Mouse (Mus musculus) forebrain, embryonic 15.5 days (tissue): Measurements from ENCODE around the gene Nek9. TPM values are rescaled to one million over a fixed set of nuclear protein-coding genes. Genes with fewer than 3 reads are reported as not detected.

Experiments
- ATAC-seq: fragments of 200-750 bp; cut with Nextera tagmentation; replicated peaks from 2 replicates; pipeline ENCODE4 v1.8.0; 2017; ENCODE audit warnings: mild to moderate bottlenecking, moderate TSS enrichment, moderate library complexity
- H3K27ac ChIP-seq: fragments of 300-500 bp; sonication (generic); replicated peaks from 2 replicates; pipeline ENCODE4 v1.5.1; 2015; ENCODE audit warnings: mild to moderate bottlenecking, inconsistent platforms
- H3K27me3 ChIP-seq: fragments of 300-500 bp; sonication (generic); 2 replicates; pipeline ENCODE4 v1.6.1; 2015; ENCODE audit warnings: inconsistent platforms
- H3K36me3 ChIP-seq: fragments of 300-500 bp; sonication (generic); 2 replicates; pipeline ENCODE4 v1.6.1; 2015; ENCODE audit warnings: mild to moderate bottlenecking, inconsistent platforms
- H3K4me1 ChIP-seq: fragments of 300-500 bp; sonication (generic); 2 replicates; pipeline ENCODE4 v1.6.1; 2015; ENCODE audit warnings: inconsistent platforms
- H3K4me2 ChIP-seq: fragments of 300-500 bp; sonication (generic); replicated peaks from 2 replicates; pipeline ENCODE4 v1.6.1; 2015; ENCODE audit warnings: mild to moderate bottlenecking, inconsistent platforms
- H3K4me3 ChIP-seq: fragments of 300-500 bp; sonication (generic); 2 replicates; pipeline ENCODE4 v1.5.1; 2015; ENCODE audit warnings: mild to moderate bottlenecking, inconsistent platforms
- H3K9ac ChIP-seq: fragments of 300-500 bp; sonication (generic); replicated peaks from 2 replicates; pipeline ENCODE4 v1.6.1; 2015; ENCODE audit warnings: mild to moderate bottlenecking, inconsistent platforms
- H3K9me3 ChIP-seq: fragments of 300-500 bp; sonication (generic); 2 replicates; pipeline ENCODE4 v1.6.1; 2016; ENCODE audit warnings: inconsistent platforms
- WGBS: fragments of 180-500 bp; shearing (Covaris S2); methylation state at CpG from one replicate; pipeline ENCODE4 v1.1.7; 2015; ENCODE audit warnings: mixed read lengths; 5-methylcytosine and 5-hydroxymethylcytosine counted together
- polyA plus RNA-seq: library from polyadenylated mRNA; unstranded; fragments of >200 nt; fragmentation: Nextera tagmentation; extraction: Ambion mirVana; gene quantifications from 2 replicates; pipeline ENCODE4 v1.2.1, GENCODE M21; 2015

Nek9 gene
- 13.7 and 14.6 TPM in 2 replicates for polyA plus RNA-seq

DNA sequence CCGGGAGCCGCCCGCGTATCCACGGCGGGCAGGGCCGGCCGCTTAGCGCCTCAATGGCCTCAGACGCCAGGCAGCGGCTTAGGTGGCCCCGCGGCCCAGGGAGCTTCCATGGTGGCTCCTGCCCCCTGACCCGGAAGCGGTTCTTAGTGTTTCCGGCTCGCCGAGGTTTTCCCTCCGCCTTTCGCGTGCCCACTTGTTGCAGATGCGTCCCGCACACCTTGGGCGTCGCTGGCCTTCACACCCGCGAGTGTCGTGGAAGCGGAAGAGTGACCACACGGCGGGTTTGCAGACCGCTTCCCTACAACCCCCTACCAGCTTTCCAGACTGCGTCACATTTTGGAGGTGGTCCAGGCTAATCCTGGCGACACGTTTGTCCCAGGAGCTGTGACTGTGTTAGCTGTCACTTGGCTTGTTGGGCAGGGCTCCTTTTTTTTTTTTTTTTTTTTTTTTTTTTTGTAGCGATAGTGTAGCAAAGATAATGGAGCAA lies at the start of gene Nek9:
TSS of gene Nek9 (minus strand) at position 120 of the 487 bp plus-strand sequence.
- peaks cover 15% of the 10 kb centered on the region for H3K36me3 ChIP-seq
- peak within 1 kb of the TSS; percentile 63 for H3K4me2 ChIP-seq
- ATAC-seq = peak; percentile 84
- peaks cover 23% of the 10 kb centered on the region for H3K4me1 ChIP-seq
- H3K4me3 ChIP-seq = peak within 1 kb of the TSS; percentile 92
- H3K9ac ChIP-seq = peak within 1 kb of the TSS; percentile 93
- under 1% methylated on average over 36 of the region's 36 CpGs for WGBS
- H3K27me3 ChIP-seq = no peaks in the 10 kb centered on the region
- H3K27ac ChIP-seq = peak within 1 kb of the TSS; percentile 86
- H3K9me3 ChIP-seq = no peaks in the 10 kb centered on the region

DNA sequence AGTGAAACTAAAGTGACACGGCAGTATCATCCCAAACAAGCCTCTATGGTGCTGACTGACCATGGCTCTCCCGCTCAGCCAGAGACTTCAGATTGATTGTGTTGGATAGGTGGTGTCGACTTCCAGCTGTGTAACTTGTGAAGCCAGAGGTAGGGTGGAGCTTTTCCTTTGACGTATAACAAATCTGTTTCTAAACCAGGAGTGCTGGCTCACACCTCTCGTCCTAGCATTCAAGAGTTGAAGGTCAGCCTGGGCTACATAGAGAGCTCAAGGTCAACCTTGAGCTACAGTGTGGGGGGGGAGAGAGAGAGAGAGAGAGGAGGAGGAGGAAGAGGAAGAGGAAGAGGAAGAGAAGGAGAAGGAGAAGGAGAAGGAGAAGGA lies 46.8 kb upstream of the Nek9 start:
- H3K36me3 ChIP-seq = no peaks in the 10 kb centered on the region
- no peaks in the 10 kb centered on the region for H3K9me3 ChIP-seq
- WGBS = 71% methylated on average over 5 of the region's 5 CpGs
- H3K4me3 ChIP-seq = no peak overlapping the region
- H3K9ac ChIP-seq = no peak overlapping the region
- no peaks in the 10 kb centered on the region for H3K27me3 ChIP-seq
- H3K4me1 ChIP-seq = no peaks in the 10 kb centered on the region
- no peak overlapping the region for H3K27ac ChIP-seq
- H3K4me2 ChIP-seq = no peak overlapping the region
- ATAC-seq = no peak

DNA sequence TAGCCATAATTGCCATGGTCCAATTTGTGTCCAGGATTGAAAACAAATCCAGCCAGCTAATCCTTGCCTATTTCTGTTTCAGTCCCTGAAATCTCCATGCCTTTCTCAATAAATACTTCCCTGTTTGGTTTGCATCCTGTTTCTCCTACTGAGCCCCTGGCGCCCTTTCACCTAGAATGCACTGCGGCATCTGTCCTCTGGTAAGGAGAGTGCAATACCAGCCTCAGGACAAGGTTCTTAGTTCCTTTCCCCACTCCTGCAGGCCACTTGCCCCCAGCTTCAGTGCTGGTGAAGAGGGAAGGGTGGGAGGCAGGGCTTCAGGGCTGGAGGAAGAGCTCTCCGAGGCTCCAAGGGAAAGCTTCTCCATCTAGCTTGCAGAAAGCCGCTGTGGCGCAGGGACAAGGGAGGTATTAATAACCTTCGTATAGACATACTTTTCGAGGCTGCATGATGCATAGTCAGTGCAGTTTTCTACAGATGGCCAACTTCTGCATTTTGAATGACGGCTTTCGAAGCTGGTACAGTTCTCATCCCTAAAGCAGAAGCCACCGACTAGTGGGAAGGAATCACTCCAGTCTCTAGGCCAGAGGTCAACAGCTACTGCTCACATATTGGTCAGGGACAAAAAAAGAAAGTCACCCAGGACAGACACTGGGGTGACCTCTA lies 46.3 kb upstream of the Nek9 start:
- H3K36me3 ChIP-seq = no peaks in the 10 kb centered on the region
- H3K4me3 ChIP-seq = no peak overlapping the region
- H3K9me3 ChIP-seq = no peaks in the 10 kb centered on the region
- no peaks in the 10 kb centered on the region for H3K4me1 ChIP-seq
- no peaks in the 10 kb centered on the region for H3K27me3 ChIP-seq
- no peak overlapping the region for H3K9ac ChIP-seq
- no peak overlapping the region for H3K4me2 ChIP-seq
- H3K27ac ChIP-seq = no peak overlapping the region
- ATAC-seq = no peak
- 85% methylated on average over 10 of the region's 10 CpGs for WGBS

DNA sequence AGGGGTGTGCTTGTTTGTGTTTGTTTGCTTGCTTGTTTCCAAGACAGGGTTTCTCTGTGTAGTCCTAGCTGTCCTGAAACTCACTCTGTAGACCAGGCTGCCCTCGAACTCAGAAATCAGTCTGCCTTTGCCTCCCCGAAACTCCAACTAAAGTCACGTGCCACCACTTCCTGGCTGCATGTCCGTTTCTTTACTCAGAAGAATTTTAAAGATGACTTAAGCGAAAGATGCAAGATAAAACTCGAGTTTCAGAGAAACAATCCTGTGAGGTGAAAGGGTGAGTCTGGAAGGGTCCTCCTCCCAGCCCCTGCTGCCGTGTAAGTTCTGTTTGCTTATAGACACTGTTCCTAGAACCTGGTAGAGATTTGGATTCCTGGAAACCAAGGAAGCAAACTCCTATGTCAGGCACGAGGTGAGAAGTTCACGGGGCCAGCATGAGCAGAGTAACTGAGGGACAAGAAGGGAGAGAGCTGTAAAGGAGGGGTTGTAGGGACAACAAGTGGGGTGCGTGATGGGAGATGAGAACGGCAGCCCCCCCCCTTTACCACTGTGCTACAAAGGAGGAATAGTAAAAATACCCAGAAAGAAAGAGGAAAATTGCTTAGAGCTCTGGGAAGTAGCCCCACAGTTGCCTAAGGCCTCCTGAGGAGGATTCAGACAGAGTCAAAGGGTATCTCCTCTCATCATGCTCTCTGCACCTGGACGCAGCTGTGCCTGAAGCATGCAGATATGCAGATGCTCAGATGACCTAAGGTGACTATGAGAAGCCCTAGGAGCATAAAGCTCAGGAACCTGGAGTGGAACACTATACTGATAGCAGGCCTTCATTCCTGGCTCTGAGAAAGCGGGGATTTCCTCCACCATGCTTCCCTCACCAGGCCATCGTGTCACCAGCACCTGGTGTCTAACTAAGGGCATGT lies 43.9 kb upstream of the Nek9 start:
- Histone ChIP-seq H3K27me3 (no peaks in the 10 kb centered on the region), H3K9me3 (no peaks in the 10 kb centered on the region), H3K9ac (no peak overlapping the region), H3K4me2 (no peak overlapping the region), H3K4me1 (no peaks in the 10 kb centered on the region), H3K4me3 (no peak overlapping the region), H3K27ac (no peak overlapping the region), H3K36me3 (no peaks in the 10 kb centered on the region)
- ATAC-seq = no peak
- 84% methylated on average over 14 of the region's 14 CpGs for WGBS

DNA sequence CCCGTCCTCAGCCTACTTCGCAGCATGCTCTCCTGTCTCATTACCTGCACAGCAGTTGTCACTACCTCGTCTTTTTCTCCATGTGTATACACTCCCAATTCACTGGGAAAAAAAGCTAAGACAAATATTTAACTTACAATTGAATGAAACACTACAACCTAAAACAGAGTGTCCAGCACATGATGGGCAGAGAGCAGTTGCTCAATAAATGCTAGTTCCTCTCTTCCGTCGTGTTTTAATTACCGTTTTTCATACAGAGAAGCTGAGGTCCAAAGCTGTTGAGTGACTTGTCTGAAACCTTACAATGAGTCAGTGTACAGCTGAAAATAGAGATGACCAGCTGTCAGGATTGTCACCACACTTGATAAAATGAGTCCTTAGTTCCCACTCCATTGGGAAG lies 42.4 kb upstream of the Nek9 start:
- H3K4me3 ChIP-seq = no peak overlapping the region
- 92% methylated on average over 6 of the region's 6 CpGs for WGBS
- H3K4me2 ChIP-seq = no peak overlapping the region
- no peak for ATAC-seq
- no peak overlapping the region for H3K27ac ChIP-seq
- no peaks in the 10 kb centered on the region for H3K27me3 ChIP-seq
- no peaks in the 10 kb centered on the region for H3K4me1 ChIP-seq
- H3K9ac ChIP-seq = no peak overlapping the region
- no peaks in the 10 kb centered on the region for H3K9me3 ChIP-seq
- H3K36me3 ChIP-seq = no peaks in the 10 kb centered on the region

DNA sequence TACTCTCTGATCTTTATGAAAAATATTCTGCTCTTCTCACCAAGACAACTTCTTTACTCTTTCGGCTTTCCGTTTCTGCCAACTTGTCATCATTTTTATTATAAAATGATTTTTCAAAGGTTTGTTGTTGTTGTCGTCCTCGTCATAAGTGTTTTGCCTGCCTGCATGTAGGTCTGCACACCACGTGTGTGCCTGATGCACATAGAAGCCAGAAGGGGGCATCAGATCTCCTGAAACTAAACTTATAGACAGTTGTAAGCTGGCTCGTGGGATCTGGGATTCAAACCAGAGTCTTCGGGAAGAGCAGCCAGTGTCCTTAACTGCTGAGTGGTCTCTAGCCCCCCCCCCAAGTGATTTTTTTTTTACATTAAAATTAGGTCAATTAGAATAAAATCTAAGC lies 41.8 kb upstream of the Nek9 start:
- H3K27me3 ChIP-seq = no peaks in the 10 kb centered on the region
- no peak overlapping the region for H3K27ac ChIP-seq
- no peaks in the 10 kb centered on the region for H3K4me1 ChIP-seq
- 77% methylated on average over 7 of the region's 7 CpGs for WGBS
- no peak overlapping the region for H3K9ac ChIP-seq
- H3K9me3 ChIP-seq = no peaks in the 10 kb centered on the region
- H3K36me3 ChIP-seq = no peaks in the 10 kb centered on the region
- no peak for ATAC-seq
- H3K4me2 ChIP-seq = no peak overlapping the region
- no peak overlapping the region for H3K4me3 ChIP-seq

DNA sequence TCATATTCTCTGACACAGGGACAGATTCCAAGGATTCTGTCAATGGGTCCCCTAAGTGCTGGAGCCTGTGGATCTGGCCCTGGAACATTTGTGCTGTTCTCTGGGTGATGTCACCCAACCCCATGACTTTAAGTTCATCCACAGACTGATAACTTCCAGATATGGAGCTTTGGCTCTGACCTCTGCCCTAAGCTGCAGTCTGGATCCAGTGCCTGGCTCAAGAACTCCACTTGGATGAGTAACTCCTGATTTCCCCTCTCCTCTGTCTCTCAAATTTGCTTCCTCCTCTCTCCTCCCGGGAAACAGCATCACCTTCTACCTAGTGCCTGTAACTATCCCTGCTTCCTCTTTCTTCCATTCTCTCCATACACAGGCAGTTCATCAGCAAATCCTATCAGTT lies 41.1 kb upstream of the Nek9 start:
- Histone ChIP-seq H3K4me3 (no peak overlapping the region), H3K9me3 (no peaks in the 10 kb centered on the region), H3K4me1 (no peaks in the 10 kb centered on the region), H3K27me3 (no peaks in the 10 kb centered on the region), H3K4me2 (no peak overlapping the region), H3K27ac (no peak overlapping the region), H3K36me3 (no peaks in the 10 kb centered on the region), H3K9ac (no peak overlapping the region)
- WGBS = 70% methylated on average over 1 of the region's 1 CpGs
- no peak for ATAC-seq

DNA sequence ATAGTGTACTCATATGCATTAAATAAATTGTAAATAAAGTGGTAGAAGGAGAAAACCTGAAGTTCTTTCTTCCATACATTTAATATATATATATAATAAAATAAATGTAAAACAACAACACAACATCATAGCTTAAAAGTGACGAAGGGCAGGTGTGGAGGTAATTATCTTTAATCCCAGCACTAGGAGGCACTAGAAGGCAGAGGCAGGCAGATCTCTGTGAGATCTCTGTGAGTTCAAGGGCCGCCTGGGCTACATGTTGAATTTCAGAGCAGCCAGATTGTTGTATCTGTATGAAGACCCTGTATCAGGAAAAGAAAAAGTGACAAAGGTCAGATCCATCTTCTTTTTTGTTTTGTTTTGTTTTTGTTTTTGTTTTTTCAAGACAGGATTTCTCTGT lies 39.1 kb upstream of the Nek9 start:
- no peak overlapping the region for H3K4me2 ChIP-seq
- peaks cover 10% of the 10 kb centered on the region for H3K4me1 ChIP-seq
- no peak overlapping the region for H3K4me3 ChIP-seq
- H3K27me3 ChIP-seq = no peaks in the 10 kb centered on the region
- H3K9ac ChIP-seq = no peak overlapping the region
- WGBS = 94% methylated on average over 2 of the region's 2 CpGs
- no peaks in the 10 kb centered on the region for H3K9me3 ChIP-seq
- no peaks in the 10 kb centered on the region for H3K36me3 ChIP-seq
- ATAC-seq = no peak
- H3K27ac ChIP-seq = no peak overlapping the region

DNA sequence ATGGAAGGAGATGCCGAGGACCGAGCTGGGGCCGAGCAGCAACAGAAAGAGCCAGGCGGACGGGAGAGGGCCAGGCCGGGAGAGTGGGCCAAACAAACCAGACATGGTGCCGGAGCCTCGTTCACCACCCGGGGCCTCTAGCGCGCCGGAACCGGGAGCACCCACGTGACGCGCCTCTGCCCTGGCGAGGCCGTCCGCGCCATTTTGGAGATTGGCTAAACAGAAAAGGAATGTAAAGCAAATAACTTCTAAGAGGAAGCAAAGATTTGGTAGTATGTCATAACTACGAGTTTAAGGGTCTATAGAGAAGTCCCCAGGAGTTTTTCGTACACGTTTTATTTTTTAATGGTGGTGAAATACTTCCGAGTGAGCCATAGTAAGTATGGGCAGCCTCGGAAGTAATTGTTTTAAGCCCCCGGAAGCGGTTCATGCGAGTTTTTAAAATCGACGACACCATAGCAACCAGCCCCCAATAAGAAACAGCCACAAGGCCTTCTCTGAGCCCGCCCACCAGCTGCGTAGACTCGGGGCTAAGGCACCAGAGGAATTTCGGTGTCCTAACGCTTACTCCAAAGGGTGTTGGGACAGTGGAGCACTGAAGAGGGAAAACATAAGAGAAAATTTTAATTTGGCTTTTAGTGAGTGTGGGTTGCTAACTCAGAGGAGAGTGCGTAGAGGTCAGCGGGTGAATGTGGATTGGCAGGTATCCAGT lies 35.6 kb upstream of the Nek9 start, which contains the start of gene Tmed10:
TSS of gene Tmed10 (minus strand) at position 287 of the 712 bp plus-strand sequence.
- H3K36me3 ChIP-seq = no peaks in the 10 kb centered on the region
- ATAC-seq = peak; percentile 96
- H3K9ac ChIP-seq = peak within 1 kb of the TSS; percentile 87
- H3K4me2 ChIP-seq = peak within 1 kb of the TSS; percentile 80
- H3K9me3 ChIP-seq = no peaks in the 10 kb centered on the region
- WGBS = under 1% methylated on average over 37 of the region's 37 CpGs
- peaks cover 28% of the 10 kb centered on the region for H3K4me1 ChIP-seq
- no peaks in the 10 kb centered on the region for H3K27me3 ChIP-seq
- H3K4me3 ChIP-seq = peak within 1 kb of the TSS; percentile 90
- H3K27ac ChIP-seq = peak within 1 kb of the TSS; percentile 85

DNA sequence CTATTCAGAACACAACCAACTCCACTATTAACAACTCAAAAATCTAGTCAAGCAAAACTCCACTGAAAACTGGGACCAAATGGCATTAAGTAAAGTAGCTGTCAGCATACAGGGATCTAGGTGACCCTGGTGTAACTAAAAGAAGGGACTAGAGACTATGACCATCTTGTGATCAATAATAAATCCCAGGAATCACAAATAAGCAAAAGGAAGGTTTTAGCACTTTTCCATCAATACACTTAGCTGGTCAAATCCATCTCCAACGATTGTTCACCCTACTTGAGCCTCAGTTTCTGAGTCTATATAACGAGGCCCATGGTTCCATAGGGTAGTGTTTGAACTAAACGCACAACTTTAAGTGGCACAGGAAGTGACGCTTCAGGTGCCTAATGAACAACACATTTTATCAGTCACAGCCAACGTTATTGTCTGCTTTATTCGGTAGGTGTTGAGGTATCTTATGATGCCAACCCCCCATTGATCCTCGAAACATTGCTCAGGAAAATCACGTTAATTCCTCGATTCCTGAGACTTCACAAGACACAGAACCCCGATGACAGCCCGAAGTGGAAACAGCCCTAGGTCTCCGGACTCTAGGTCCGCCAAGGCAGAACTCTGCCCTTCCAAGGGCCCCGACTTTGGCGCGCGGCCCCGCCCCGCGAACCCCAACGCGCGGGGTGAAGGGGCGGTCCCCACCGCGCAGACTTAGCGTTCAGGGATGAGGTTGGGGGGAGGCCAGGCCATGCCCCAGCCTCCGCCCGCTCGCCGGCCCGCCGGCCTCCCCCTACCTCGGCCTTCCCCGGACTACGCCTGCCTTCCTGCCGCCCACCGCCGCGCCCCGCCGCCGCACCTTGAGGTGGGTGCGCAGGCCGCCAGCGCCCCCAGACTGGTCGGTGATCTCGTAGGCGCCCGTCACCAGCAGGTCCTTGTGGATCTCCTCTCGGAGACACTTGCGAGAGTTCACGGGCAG lies 34.7 kb upstream of the Nek9 start:
- H3K27ac ChIP-seq = peak overlapping the region; percentile 85
- no peaks in the 10 kb centered on the region for H3K9me3 ChIP-seq
- H3K4me3 ChIP-seq = peak overlapping the region; percentile 90
- H3K36me3 ChIP-seq = no peaks in the 10 kb centered on the region
- peak; percentile 74; the same call in 1 of the 2 replicates for ATAC-seq
- peaks cover 28% of the 10 kb centered on the region for H3K4me1 ChIP-seq
- peak overlapping the region; percentile 80 for H3K4me2 ChIP-seq
- under 1% methylated on average over 53 of the region's 53 CpGs for WGBS
- no peaks in the 10 kb centered on the region for H3K27me3 ChIP-seq
- H3K9ac ChIP-seq = peak overlapping the region; percentile 87

DNA sequence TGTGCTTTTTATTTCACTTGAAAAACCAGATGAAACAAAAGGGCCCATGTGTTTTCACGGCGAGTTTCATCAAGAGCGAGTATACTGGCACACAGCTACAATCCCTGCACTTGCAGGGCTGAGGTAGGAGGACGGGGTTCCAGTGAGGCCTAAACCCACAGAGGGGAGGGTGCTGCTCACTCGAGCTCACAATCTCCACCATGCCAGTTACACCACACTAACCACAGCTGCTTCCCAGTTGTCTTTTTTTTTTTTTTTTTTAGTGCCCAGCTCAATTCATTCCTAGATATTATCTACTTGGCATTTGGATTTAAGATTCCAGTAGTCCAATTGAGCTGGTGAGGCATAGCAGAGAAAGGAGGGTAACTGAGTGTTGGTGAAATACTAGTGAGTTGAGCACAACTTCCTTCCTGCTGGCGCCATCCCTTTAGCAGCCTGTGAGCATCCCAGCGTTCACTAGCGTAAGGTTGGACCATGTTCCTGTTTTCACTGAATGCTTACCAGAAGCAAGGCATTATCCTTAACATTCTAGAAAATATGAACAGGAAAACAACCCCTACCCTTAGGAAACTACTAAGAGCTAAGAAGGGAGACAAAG lies 33.0 kb upstream of the Nek9 start:
- Histone ChIP-seq H3K36me3 (no peaks in the 10 kb centered on the region), H3K27me3 (no peaks in the 10 kb centered on the region), H3K4me2 (no peak overlapping the region), H3K27ac (no peak overlapping the region), H3K9me3 (no peaks in the 10 kb centered on the region), H3K4me1 (peaks cover 29% of the 10 kb centered on the region), H3K9ac (no peak overlapping the region), H3K4me3 (no peak overlapping the region)
- WGBS = 81% methylated on average over 8 of the region's 8 CpGs
- ATAC-seq = no peak
